Mouse (Mus musculus) B cell, adult 67 days (primary cell): ENCODE data around the gene Ubr1. TPM values are rescaled to one million over a fixed set of nuclear protein-coding genes. Genes with fewer than 3 reads are reported as not detected.

Source experiments
- total RNA-seq, 2 experiments: library from RNA; stranded (reverse); gene quantifications; 4 replicates each; pipeline ENCODE4 v1.2.4; 2023

Ubr1 gene
- 10 to 100 TPM; 72.1 to 73.0 TPM for total RNA-seq

GRCm38 (mm10) chr2:120970559-120971080 lies at the start of gene Ubr1:
Ubr1 (minus strand) TSS chr2:120970715.

GRCm38 (mm10) chr2:121007925-121008663 lies 37.6 kb upstream of the Ubr1 start, which contains the start of gene Ccndbp1:
Ccndbp1 (plus strand) TSS chr2:121008403.

GRCm38 (mm10) chr2:120976990-120977925 lies 6.7 kb upstream of the Ubr1 start, which contains the start of gene Tmem62:
Tmem62 (plus strand) TSS chr2:120977017.

GRCm38 (mm10) chr2:120850424-120851082 lies 120.0 kb downstream of the Ubr1 start, which contains the start of gene Ttbk2:
Ttbk2 (minus strand) TSS chr2:120850604.

GRCm38 (mm10) chr2:120849449-120850423 lies 120.8 kb downstream of the Ubr1 start, which contains the start of gene Cdan1:
Cdan1 (minus strand) TSS chr2:120850128.

Other genes starting within 250 kb of the Ubr1 start
- gene Cdan1, start 120.6 kb downstream of the Ubr1 start, total RNA-seq: 10 to 100 TPM; 45.1 to 53.0 TPM
- 10 to 100 TPM; 10.1 to 12.0 TPM for gene Ttbk2, start 120.1 kb downstream of the Ubr1 start, total RNA-seq
- 10 to 100 TPM; 21.9 to 30.0 TPM for gene Tmem62, start 6.3 kb upstream of the Ubr1 start, total RNA-seq
- 10 to 100 TPM; 92.0 to 94.1 TPM for gene Ccndbp1, start 37.7 kb upstream of the Ubr1 start, total RNA-seq
- not detected for gene Epb42, start 66.4 kb upstream of the Ubr1 start, total RNA-seq
- not detected for gene Tgm5, start 115.1 kb upstream of the Ubr1 start, total RNA-seq
- gene Tgm7, start 139.1 kb upstream of the Ubr1 start, total RNA-seq: not detected
- 10 to 100 TPM; 17.0 to 21.0 TPM for gene Adal, start 169.7 kb upstream of the Ubr1 start, total RNA-seq
- gene Lcmt2, start 169.9 kb upstream of the Ubr1 start, total RNA-seq: 1 to 10 TPM; 8.4 to 9.7 TPM
- 10 to 100 TPM; 94.6 to 98.7 TPM for gene Tubgcp4, start 199.9 kb upstream of the Ubr1 start, total RNA-seq
- gene Zscan29, start 200.4 kb upstream of the Ubr1 start, total RNA-seq: 10 to 100 TPM; 34.8 to 35.8 TPM